Mouse (Mus musculus) intestine, embryonic 16.5 days (tissue): ENCODE measurements around the gene Wdcp. TPM values are rescaled to one million over a fixed set of nuclear protein-coding genes. Genes with fewer than 3 reads are reported as not detected.

Experiments used
- ATAC-seq: fragments of 200-750 bp; cut with Nextera tagmentation; 2 replicates; pipeline ENCODE4 v1.8.0; 2017; ENCODE audit warnings: moderate TSS enrichment, moderate library complexity
- H3K27ac ChIP-seq: fragments of 300-500 bp; sonication (generic); 2 replicates; pipeline ENCODE4 v1.5.1; 2014; ENCODE audit warnings: mild to moderate bottlenecking, low read length
- H3K27me3 ChIP-seq: fragments of 300-500 bp; sonication (generic); replicated peaks from 2 replicates; pipeline ENCODE4 v1.6.1; 2014; ENCODE audit warnings: low read length, control low read depth, mixed read lengths; ENCODE audit not compliant: control insufficient read depth, insufficient read depth
- H3K36me3 ChIP-seq: fragments of 300-500 bp; sonication (generic); 2 replicates; pipeline ENCODE4 v1.6.1; 2014; ENCODE audit warnings: low read length, control low read depth; ENCODE audit not compliant: control insufficient read depth, insufficient read depth
- H3K4me1 ChIP-seq: fragments of 300-500 bp; sonication (generic); 2 replicates; pipeline ENCODE4 v1.6.1; 2014; ENCODE audit warnings: low read length, control low read depth, mixed read lengths; ENCODE audit not compliant: control insufficient read depth, insufficient read depth
- H3K4me2 ChIP-seq: fragments of 300-500 bp; sonication (generic); 2 replicates; pipeline ENCODE4 v1.6.1; 2014; ENCODE audit warnings: low read depth, low read length, control low read depth
- H3K4me3 ChIP-seq: fragments of 300-500 bp; sonication (generic); 2 replicates; pipeline ENCODE4 v1.5.1; 2014; ENCODE audit warnings: mild to moderate bottlenecking, low read length
- H3K9ac ChIP-seq: fragments of 300-500 bp; sonication (generic); 2 replicates; pipeline ENCODE4 v1.6.1; 2014; ENCODE audit warnings: low read depth, low read length
- H3K9me3 ChIP-seq: fragments of 300-500 bp; sonication (generic); 2 replicates; pipeline ENCODE4 v1.6.1; 2016; ENCODE audit warnings: low read length, control low read depth; ENCODE audit not compliant: control insufficient read depth
- WGBS: fragments of 180-500 bp; shearing (Covaris S2); extraction: QIAGEN DNeasy Blood & Tissue Kit; methylation state at CpG from one replicate; pipeline ENCODE4 v1.1.7; 2014; 5-methylcytosine and 5-hydroxymethylcytosine counted together
- polyA plus RNA-seq: library from polyadenylated mRNA; unstranded; fragments of >200 nt; fragmentation: Nextera tagmentation; extraction: Ambion mirVana; gene quantifications from 2 replicates; pipeline ENCODE4 v1.2.1, GENCODE M21; 2015

The Wdcp gene
- polyA plus RNA-seq, 1 experiment from 2014 or later: 12.4 TPM

DNA sequence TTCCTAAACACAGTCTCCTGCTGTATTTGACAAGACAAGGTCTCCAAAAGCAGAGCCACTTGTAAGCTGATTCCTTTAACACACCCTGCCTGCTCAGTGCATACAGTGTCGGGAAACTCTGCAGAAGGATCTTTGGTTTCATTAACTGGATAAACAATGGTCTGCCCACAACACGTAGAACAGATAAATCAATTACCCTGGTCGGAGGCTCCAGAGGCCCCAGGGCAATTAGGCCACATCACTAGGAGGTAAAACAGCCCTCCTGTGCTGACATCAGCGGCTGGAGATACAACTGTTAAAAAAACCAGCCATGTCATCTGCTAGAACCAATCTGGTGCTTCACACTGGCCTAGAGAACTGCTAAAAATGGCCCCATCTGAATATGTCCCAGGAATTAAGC lies 6.1 kb upstream of the Wdcp start:
- H3K9me3 ChIP-seq: no peaks in the 10 kb centered on the region
- no peaks in the 10 kb centered on the region for H3K36me3 ChIP-seq
- H3K27me3 ChIP-seq: no peaks in the 10 kb centered on the region
- ATAC-seq: 0 out of 2 replicates have a peak, but pooled peaks have one; percentile 22
- peaks cover 5% of the 10 kb centered on the region; the same call in 1 of the 2 replicates for H3K4me1 ChIP-seq
- H3K27ac ChIP-seq: no peak overlapping the region
- 13% methylated on average over 4 of the region's 4 CpGs for WGBS
- no peak overlapping the region for H3K4me2 ChIP-seq
- H3K9ac ChIP-seq: no peak overlapping the region
- H3K4me3 ChIP-seq: no peak overlapping the region

GRCm38 (mm10) chr12:4840010-4840409 lies 3.1 kb upstream of the Wdcp start:
- ATAC-seq: no peak
- peaks cover 14% of the 10 kb centered on the region for H3K4me1 ChIP-seq
- no peak overlapping the region for H3K4me2 ChIP-seq
- H3K27me3 ChIP-seq: no peaks in the 10 kb centered on the region
- H3K36me3 ChIP-seq: no peaks in the 10 kb centered on the region
- WGBS: 54% methylated on average over 6 of the region's 6 CpGs
- no peak overlapping the region for H3K27ac ChIP-seq
- H3K9me3 ChIP-seq: no peaks in the 10 kb centered on the region
- no peak overlapping the region for H3K9ac ChIP-seq
- H3K4me3 ChIP-seq: no peak overlapping the region

DNA sequence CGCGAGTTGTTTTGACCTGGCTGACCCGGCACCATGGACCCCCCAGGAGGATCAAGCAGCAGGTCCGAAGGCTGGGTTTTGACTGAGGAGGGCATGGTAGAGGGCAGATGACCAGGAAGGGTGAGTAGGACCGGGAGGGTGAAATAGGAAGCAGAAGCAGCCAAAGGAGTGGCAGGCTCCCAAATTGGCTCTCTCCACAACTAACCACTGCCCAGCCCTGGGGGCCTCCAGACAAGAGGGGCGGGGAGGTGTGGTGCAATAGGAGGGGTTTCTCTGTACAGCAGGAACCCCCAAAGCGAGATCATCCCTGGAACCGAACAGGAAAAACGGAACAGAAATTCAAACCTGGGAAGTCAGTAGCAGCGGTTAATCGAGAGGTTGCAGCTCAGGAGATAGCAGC lies 2.4 kb upstream of the Wdcp start:
- Histone ChIP-seq H3K4me1 (peaks cover 14% of the 10 kb centered on the region), H3K36me3 (no peaks in the 10 kb centered on the region), H3K4me2 (peak overlapping the region; percentile 97), H3K4me3 (peak overlapping the region; percentile 91), H3K9ac (peak overlapping the region; percentile 82), H3K27ac (no peak overlapping the region), H3K9me3 (no peaks in the 10 kb centered on the region), H3K27me3 (no peaks in the 10 kb centered on the region)
- ATAC-seq: no peak
- WGBS: 4% methylated on average over 11 of the region's 11 CpGs

- H3K27ac ChIP-seq: no peak within 1 kb of the TSS
Measured at GRCm38 (mm10) chr12:4841392-4841887, 1.7 kb upstream of the Wdcp start, which contains the start of gene Fkbp1b. Gene Fkbp1b (minus strand): TSS chr12:4841591.

GRCm38 (mm10) chr12:4842456-4842855 lies 647 bp upstream of the Wdcp start:
- Histone ChIP-seq H3K4me1 (peaks cover 14% of the 10 kb centered on the region), H3K9ac (no peak overlapping the region), H3K4me2 (no peak overlapping the region), H3K27me3 (no peaks in the 10 kb centered on the region), H3K27ac (no peak overlapping the region), H3K9me3 (no peaks in the 10 kb centered on the region), H3K36me3 (no peaks in the 10 kb centered on the region), H3K4me3 (no peak overlapping the region)
- no peak for ATAC-seq
- 83% methylated on average over 8 of the region's 8 CpGs for WGBS

More at GRCm38 (mm10) chr12:4841392-4841887, 1.7 kb upstream of the Wdcp start, which contains the start of gene Fkbp1b:
- Histone ChIP-seq H3K9ac (peak within 1 kb of the TSS; percentile 82), H3K27me3 (no peaks in the 10 kb centered on the region), H3K9me3 (no peaks in the 10 kb centered on the region), H3K4me3 (peak within 1 kb of the TSS; percentile 91), H3K4me1 (peaks cover 14% of the 10 kb centered on the region), H3K4me2 (peak within 1 kb of the TSS; percentile 97), H3K36me3 (no peaks in the 10 kb centered on the region)
- peak; percentile 49 for ATAC-seq
- WGBS: under 1% methylated on average over 34 of the region's 37 CpGs

DNA sequence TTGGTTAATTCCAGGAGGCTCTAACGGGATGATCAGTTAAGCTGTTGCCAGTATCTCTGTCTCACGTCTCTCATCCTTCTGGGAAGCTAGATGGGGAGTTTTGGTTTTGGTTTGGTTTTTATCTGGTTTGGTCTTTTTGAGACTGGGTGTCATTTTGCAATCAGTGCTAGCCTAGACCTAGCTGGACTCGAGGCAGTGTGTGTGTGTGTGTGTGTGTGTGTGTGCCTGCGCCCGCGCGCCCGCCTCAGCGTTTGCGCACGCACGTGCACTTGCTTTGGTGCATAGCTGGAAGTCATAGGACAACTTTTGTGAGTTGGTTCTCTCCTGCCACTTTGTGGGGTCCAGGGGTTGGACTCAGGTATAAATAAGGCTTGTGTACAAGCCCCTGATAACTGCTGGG lies 638 bp downstream of the Wdcp start:
- Histone ChIP-seq H3K9ac (peak overlapping the region; percentile 73), H3K4me1 (peaks cover 14% of the 10 kb centered on the region), H3K27me3 (no peaks in the 10 kb centered on the region), H3K4me3 (peak overlapping the region; percentile 67), H3K27ac (peak overlapping the region; percentile 60; the same call in 1 of the 2 replicates), H3K9me3 (no peaks in the 10 kb centered on the region), H3K36me3 (no peaks in the 10 kb centered on the region), H3K4me2 (peak overlapping the region; percentile 78)
- WGBS: under 1% methylated on average over 12 of the region's 12 CpGs
- peak; percentile 43 for ATAC-seq

GRCm38 (mm10) chr12:4856160-4856559 lies 13.1 kb downstream of the Wdcp start:
- no peaks in the 10 kb centered on the region for H3K9me3 ChIP-seq
- no peaks in the 10 kb centered on the region for H3K36me3 ChIP-seq
- 96% methylated on average over 5 of the region's 5 CpGs for WGBS
- no peak overlapping the region for H3K27ac ChIP-seq
- H3K9ac ChIP-seq: no peak overlapping the region
- ATAC-seq: no peak
- no peak overlapping the region for H3K4me3 ChIP-seq
- H3K4me1 ChIP-seq: no peaks in the 10 kb centered on the region
- no peak overlapping the region for H3K4me2 ChIP-seq
- no peaks in the 10 kb centered on the region for H3K27me3 ChIP-seq

GRCm38 (mm10) chr12:4856834-4857233 lies 13.7 kb downstream of the Wdcp start:
- no peak for ATAC-seq
- 96% methylated on average over 2 of the region's 2 CpGs for WGBS
- no peak overlapping the region for H3K27ac ChIP-seq
- H3K4me3 ChIP-seq: no peak overlapping the region
- H3K9ac ChIP-seq: no peak overlapping the region
- no peak overlapping the region for H3K4me2 ChIP-seq
- H3K27me3 ChIP-seq: no peaks in the 10 kb centered on the region
- no peaks in the 10 kb centered on the region for H3K4me1 ChIP-seq
- no peaks in the 10 kb centered on the region for H3K9me3 ChIP-seq
- no peaks in the 10 kb centered on the region for H3K36me3 ChIP-seq

GRCm38 (mm10) chr12:4859241-4859914 lies 16.3 kb downstream of the Wdcp start:
- H3K4me2 ChIP-seq: no peak overlapping the region
- 0 out of 2 replicates have a peak, but pooled peaks cover 5% of the 10 kb centered on the region for H3K4me1 ChIP-seq
- no peaks in the 10 kb centered on the region for H3K36me3 ChIP-seq
- no peak overlapping the region for H3K4me3 ChIP-seq
- no peak overlapping the region for H3K9ac ChIP-seq
- ATAC-seq: 0 out of 2 replicates have a peak, but pooled peaks have one; percentile 32
- WGBS: 51% methylated on average over 11 of the region's 11 CpGs
- no peaks in the 10 kb centered on the region for H3K27me3 ChIP-seq
- no peaks in the 10 kb centered on the region for H3K9me3 ChIP-seq
- H3K27ac ChIP-seq: no peak overlapping the region
